Mouse (Mus musculus) liver, adult 2 months (tissue): ENCODE measurements at regions not wholly inside any gene's neighbourhood (a gene's known extent, or its start where the extent isn't known, plus 50 kb on each side); places are given as distances from the start of the nearest gene placed in this dataset.

Source experiments
- CTCF ChIP-seq: fragments of 200-500 bp; IDR thresholded peaks from 2 replicates; pipeline ENCODE4 v1.5.1; 2011; ENCODE audit warnings: low read depth, low read length, control low read depth
- POLR2A ChIP-seq: fragments of 200-500 bp; IDR thresholded peaks from 2 replicates; pipeline ENCODE4 v1.6.1; 2011; ENCODE audit warnings: low read length, control low read depth; ENCODE audit not compliant: insufficient read depth; ENCODE audit errors: extremely low read depth

DNA sequence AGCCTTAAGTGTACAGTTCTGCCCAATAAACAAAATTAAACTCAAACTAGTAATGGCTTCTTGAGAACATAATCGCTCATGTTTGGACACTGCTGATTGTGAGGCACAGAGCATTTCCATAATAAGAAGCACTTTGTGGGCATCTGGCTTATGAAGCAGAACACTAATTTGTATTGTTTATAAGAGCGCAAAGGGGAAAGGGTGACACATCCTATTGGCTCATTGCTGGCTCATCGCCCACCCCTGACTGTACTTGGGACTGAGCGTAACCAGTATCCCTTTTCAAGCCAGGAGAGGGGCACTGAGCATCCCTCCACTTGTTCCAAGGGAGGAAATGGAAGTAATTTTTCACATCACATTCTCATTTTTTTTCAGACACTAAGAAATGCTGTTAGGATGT, 288.0 kb downstream of the Sfmbt2 start:
- TF ChIP-seq POLR2A (no peak), CTCF (no peak)
